ENCODE assay signal across 22 mouse cellular contexts in genomic region chr1:56195224-56195623, GRCm38 (mm10).
DNase-seq lines count a peak whose midpoint lies in the region; ATAC-seq and TF ChIP-seq lines count a peak whose summit lies in the region.
"Had no signal": no experiment of that assay in that cellular context is flagged by ENCODE, and none has a peak within 500 bp of the region (broad histone marks: within the 10 kb centered on the region; RNA-seq: fewer than 3 reads in every experiment).

No protein-coding gene starts in this region.

- ATAC-seq in forebrain, postnatal 0 days, result no peak
- ATAC-seq in forebrain, embryonic 14.5 days, result no peak
- ATAC-seq: midbrain, embryonic 15.5 days had no signal

- no peak for DNase-seq in forebrain, postnatal 0 days
- DNase-seq in forebrain, embryonic 14.5 days (ENCODE audit: low spot score), result no peak
- DNase-seq in kidney, adult 8-10 months, result peak; percentile 2 to 3
- no peak for DNase-seq in kidney, postnatal 4 days
- peak; percentile 5 for DNase-seq in retina, embryonic 14.5 days (ENCODE audit: low spot score)
- no peak for DNase-seq in retina, postnatal 1 day
- no peak for DNase-seq in left cerebral cortex, adult 9 months (ENCODE audit: low spot score in 2 of 2)
- DNase-seq in limb, embryonic 10.5 days (ENCODE audit: low spot score), result no peak
- DNase-seq: adrenal gland, postnatal 25 days; cerebellum, adult 11-12 months; cerebellum, postnatal 25 days; gastrocnemius, postnatal 14 days; heart, adult 18-20 months; lung, postnatal 36 days; right cerebral cortex, postnatal 14 days; spleen, adult 18-20 months; thymus, postnatal 36 days had no signal

- no peaks in the 10 kb centered on the region for H3K9me3 ChIP-seq in forebrain, postnatal 0 days (ENCODE audit: low read length)
- H3K9me3 ChIP-seq in forebrain, embryonic 14.5 days (replicated peaks; ENCODE audit: control insufficient read depth, low read length), result no peaks in the 10 kb centered on the region
- H3K9me3 ChIP-seq in limb, embryonic 10.5 days (replicated peaks), result no peaks in the 10 kb centered on the region
- H3K9me3 ChIP-seq: embryonic facial prominence, embryonic 10.5 days; hindbrain, embryonic 10.5 days; midbrain, embryonic 15.5 days had no signal

- 0 out of 2 replicates have a peak, but pooled peaks have one; percentile 15 for TF ChIP-seq CTCF in forebrain, postnatal 0 days (IDR thresholded peaks at IDR 0.05; ENCODE audit: low read depth)

- H3K4me2 ChIP-seq in forebrain, postnatal 0 days (ENCODE audit: low read depth), result no peak overlapping the region
- no peak overlapping the region for H3K4me2 ChIP-seq in forebrain, embryonic 14.5 days (ENCODE audit: low read length)
- H3K4me2 ChIP-seq: midbrain, embryonic 15.5 days had no signal

- 96% methylated on average over 2 of the region's 2 CpGs for WGBS in forebrain, postnatal 0 days
- WGBS in forebrain, embryonic 14.5 days, result 92% methylated on average over 2 of the region's 2 CpGs
- WGBS in limb, embryonic 10.5 days, result 95% methylated on average over 2 of the region's 2 CpGs

- no peaks in the 10 kb centered on the region for H3K4me1 ChIP-seq in forebrain, postnatal 0 days (ENCODE audit: insufficient read depth)
- H3K4me1 ChIP-seq in forebrain, embryonic 14.5 days (ENCODE audit: control insufficient read depth, insufficient read depth, low read length), result no peaks in the 10 kb centered on the region
- H3K4me1 ChIP-seq in limb, embryonic 10.5 days, result no peaks in the 10 kb centered on the region
- H3K4me1 ChIP-seq: embryonic facial prominence, embryonic 10.5 days; hindbrain, embryonic 10.5 days; midbrain, embryonic 15.5 days had no signal

- no peak overlapping the region for H3K4me3 ChIP-seq in forebrain, postnatal 0 days (ENCODE audit: low read depth, low read length)
- no peak overlapping the region for H3K4me3 ChIP-seq in forebrain, embryonic 14.5 days (ENCODE audit: low read depth, low read length)
- no peak overlapping the region for H3K4me3 ChIP-seq in limb, embryonic 10.5 days
- H3K4me3 ChIP-seq: embryonic facial prominence, embryonic 10.5 days; hindbrain, embryonic 10.5 days; midbrain, embryonic 15.5 days; myocyte had no signal

- no peaks in the 10 kb centered on the region for H3K27me3 ChIP-seq in forebrain, postnatal 0 days (ENCODE audit: insufficient read depth, low read length)
- no peaks in the 10 kb centered on the region for H3K27me3 ChIP-seq in forebrain, embryonic 14.5 days (replicated peaks; ENCODE audit: control insufficient read depth, insufficient read depth, low read length)
- H3K27me3 ChIP-seq in limb, embryonic 10.5 days (ENCODE audit: low read depth, poor library complexity, severe bottlenecking), result no peaks in the 10 kb centered on the region
- H3K27me3 ChIP-seq: CH12.LX; midbrain, embryonic 15.5 days had no signal

- no peak overlapping the region for H3K9ac ChIP-seq in forebrain, postnatal 0 days
- no peak overlapping the region for H3K9ac ChIP-seq in forebrain, embryonic 14.5 days (ENCODE audit: low read length)
- H3K9ac ChIP-seq: midbrain, embryonic 15.5 days had no signal

- no peak overlapping the region for H3K27ac ChIP-seq in forebrain, postnatal 0 days (ENCODE audit: low read depth, low read length)
- H3K27ac ChIP-seq in forebrain, embryonic 14.5 days (ENCODE audit: low read depth, low read length), result no peak overlapping the region
- no peak overlapping the region for H3K27ac ChIP-seq in limb, embryonic 10.5 days
- H3K27ac ChIP-seq: embryonic facial prominence, embryonic 10.5 days; hindbrain, embryonic 10.5 days; midbrain, embryonic 15.5 days had no signal

- H3K36me3 ChIP-seq in forebrain, postnatal 0 days (ENCODE audit: insufficient read depth), result no peaks in the 10 kb centered on the region
- no peaks in the 10 kb centered on the region for H3K36me3 ChIP-seq in forebrain, embryonic 14.5 days (ENCODE audit: control insufficient read depth, insufficient read depth, low read length)
- H3K36me3 ChIP-seq in limb, embryonic 10.5 days, result no peaks in the 10 kb centered on the region
- H3K36me3 ChIP-seq: embryonic facial prominence, embryonic 10.5 days; hindbrain, embryonic 10.5 days; midbrain, embryonic 15.5 days had no signal

Comparison
In these comparisons a context has a peak if more than half of its experiments do, and no peak if none do; other contexts are left out.
1. DNase-seq: peak in kidney, adult 8-10 months (2 of 2) and retina, embryonic 14.5 days (single experiment); none in forebrain, postnatal 0 days (single experiment), forebrain, embryonic 14.5 days (single experiment), kidney, postnatal 4 days (0 of 2), retina, postnatal 1 day (single experiment), left cerebral cortex, adult 9 months (0 of 2) and limb, embryonic 10.5 days (single experiment).